Mouse (Mus musculus): ENCODE measurements around the gene Ephb1. TPM values are rescaled to one million over a fixed set of nuclear protein-coding genes. Genes with fewer than 3 reads are reported as not detected.

Ephb1 gene
- total RNA-seq, 2 experiments from 2014 or later, result 0.59 to 1.4 TPM

DNA sequence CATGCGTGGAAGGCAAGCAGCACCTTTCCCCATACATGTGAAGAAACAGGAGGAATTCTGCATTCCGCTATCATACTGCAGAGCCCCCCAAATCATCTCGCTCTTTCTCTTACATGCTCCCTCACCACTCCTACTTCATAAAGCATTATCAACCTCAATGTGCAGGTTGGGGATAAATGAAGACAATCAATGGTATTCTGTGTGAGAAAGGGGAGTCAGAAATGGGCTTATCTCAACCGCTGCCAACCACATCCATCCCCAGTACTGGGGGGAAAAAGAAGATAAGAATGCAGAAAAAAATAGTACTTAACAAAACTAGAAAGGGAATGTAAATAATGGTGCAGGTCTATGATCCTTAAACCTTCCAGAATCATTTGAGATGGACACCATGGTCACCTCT, 408.7 kb downstream of the Ephb1 start:
- intact Hi-C loops (cut with DNase I), result no loop called here
- no peak for DNase-seq

DNA sequence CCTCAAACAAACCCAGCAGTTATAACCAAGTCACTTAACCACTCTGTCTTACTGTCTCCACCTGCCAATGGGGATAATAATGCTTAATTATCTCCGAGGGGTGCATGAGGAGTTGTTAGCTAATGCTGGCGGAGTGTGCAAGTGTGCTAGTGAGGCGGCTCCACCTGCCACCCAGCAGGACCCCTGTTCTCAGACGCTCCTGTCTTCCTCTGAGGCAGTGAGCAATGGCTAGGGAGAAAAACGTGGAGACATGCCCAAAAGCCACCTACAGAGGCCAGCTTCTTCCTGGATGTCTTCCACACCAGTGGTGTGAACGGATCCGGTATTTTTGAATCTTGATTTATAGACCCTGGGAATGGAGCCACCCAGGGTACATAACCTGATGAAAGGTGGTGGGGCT, 409.2 kb downstream of the Ephb1 start:
- peak in 1 of 2 experiments; percentile 5 for DNase-seq
- intact Hi-C loops (cut with DNase I), result no loop called here

GRCm38 (mm10) chr9:101942058-101942669, 412.3 kb downstream of the Ephb1 start:
- no peak for DNase-seq
- intact Hi-C loops (cut with DNase I), result no loop called here

DNA sequence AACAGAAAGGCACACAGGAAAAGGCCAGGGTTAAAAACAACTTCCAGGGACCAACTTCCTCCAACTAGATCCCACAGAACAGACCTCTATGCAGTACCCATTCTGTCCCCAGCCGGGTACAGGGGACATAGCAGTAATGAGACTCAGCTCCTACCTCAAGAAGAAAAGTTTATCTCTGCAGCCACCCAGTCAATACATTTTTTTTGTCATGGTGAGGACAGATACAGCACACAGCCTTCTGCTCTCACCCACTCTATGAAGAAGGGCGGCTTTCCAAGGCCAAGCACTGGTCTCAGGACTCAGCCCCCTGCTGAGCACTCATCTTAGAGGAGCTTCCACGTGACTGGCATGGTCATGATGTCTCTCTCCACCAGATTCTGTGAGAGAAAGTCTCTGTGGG, 414.3 kb downstream of the Ephb1 start:
- intact Hi-C loops (cut with DNase I), result no loop called here
- DNase-seq, result no peak

- intact Hi-C loops (cut with DNase I), result no loop called here
- DNase-seq, result no peak
These were observed 415.5 kb downstream of the Ephb1 start for GRCm38 (mm10) chr9:101939006-101939405.

- DNase-seq, result no peak
- intact Hi-C loops (cut with DNase I), result no loop called here
These were observed 416.4 kb downstream of the Ephb1 start for GRCm38 (mm10) chr9:101938066-101938465.

DNA sequence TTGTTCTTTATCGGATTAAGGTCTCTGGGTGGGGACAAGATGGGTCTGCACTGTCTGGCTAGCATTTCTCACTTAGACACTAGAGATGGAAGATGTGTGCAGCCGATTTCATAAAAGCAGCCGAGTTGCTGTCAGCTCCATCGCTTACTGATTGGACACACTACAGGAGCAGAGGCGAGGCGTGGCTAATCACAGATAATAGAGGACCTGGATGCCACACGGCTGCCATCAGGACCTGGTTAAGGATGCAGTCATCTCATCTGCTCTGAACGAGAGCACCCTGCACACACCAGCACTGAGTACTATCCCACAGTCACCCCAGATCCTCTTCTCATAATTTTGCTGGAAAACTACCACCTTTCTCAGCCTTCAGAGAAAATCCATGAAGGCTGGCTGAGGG, 419.6 kb downstream of the Ephb1 start:
- intact Hi-C loops (cut with DNase I), result no loop called here
- DNase-seq, result no peak

DNA sequence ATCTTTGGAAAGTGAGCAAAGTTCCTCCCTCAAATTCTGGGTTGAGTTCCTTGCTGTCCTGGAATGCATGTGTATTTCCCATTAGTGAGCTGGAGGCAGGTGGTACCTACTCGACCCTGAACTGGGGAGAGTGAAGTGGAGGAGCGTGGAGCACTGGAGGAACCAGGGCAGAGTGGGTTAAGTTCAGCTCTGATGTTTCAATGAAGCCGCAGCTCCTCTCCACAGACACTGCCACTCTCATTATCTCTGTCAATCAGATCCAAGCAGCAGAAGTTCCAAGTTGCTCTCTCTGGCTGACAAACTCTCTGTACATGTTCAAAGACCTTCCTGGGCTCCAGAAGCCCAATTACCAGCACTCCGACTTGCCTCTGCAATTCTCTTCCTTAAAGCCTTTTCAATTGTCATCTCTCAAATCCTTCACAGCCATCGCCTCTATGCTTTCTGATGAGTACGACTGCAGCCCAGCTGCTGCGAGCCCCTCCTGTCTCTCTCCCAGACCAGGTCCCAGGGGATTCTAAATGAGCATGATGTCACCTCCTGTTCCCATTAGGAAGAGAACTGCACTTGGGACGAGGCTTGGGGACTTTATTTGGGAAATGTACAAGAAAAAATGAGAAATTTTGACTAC, 420.4 kb downstream of the Ephb1 start:
- DNase-seq, result no peak
- intact Hi-C loops (cut with DNase I), result no loop called here

GRCm38 (mm10) chr9:101924829-101925228, 429.7 kb downstream of the Ephb1 start:
- no peak for DNase-seq
- intact Hi-C loops (cut with DNase I), result no loop called here

GRCm38 (mm10) chr9:101922846-101923245, 431.6 kb downstream of the Ephb1 start:
- intact Hi-C loops (cut with DNase I), result no loop called here
- DNase-seq, result no peak

DNA sequence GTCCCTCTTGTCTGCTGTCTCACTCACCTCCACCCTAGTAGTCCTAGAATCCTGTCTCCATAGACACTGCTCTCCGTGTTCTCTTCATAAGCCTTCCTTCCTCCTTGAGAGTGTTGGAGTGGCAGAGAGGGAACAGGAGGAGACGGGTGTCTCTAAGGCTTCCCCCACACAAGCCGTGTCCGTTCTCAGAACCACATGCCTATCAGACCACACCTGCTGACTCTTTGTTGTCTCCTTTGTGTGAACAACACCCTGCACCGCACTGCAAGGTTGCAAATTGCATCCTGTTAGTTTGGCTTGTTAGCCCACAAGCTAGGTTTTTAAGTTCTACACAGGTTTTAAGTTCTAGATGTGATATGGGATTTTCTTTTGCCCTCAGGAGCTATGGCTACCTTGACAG, 435.2 kb downstream of the Ephb1 start:
- DNase-seq, result no peak
- intact Hi-C loops (cut with DNase I), result no loop called here

GRCm38 (mm10) chr9:101918771-101919170, 435.7 kb downstream of the Ephb1 start:
- intact Hi-C loops (cut with DNase I), result no loop called here
- DNase-seq, result no peak

GRCm38 (mm10) chr9:101915082-101915481, 439.4 kb downstream of the Ephb1 start:
- DNase-seq, result no peak
- intact Hi-C loops (cut with DNase I), result no loop called here

DNA sequence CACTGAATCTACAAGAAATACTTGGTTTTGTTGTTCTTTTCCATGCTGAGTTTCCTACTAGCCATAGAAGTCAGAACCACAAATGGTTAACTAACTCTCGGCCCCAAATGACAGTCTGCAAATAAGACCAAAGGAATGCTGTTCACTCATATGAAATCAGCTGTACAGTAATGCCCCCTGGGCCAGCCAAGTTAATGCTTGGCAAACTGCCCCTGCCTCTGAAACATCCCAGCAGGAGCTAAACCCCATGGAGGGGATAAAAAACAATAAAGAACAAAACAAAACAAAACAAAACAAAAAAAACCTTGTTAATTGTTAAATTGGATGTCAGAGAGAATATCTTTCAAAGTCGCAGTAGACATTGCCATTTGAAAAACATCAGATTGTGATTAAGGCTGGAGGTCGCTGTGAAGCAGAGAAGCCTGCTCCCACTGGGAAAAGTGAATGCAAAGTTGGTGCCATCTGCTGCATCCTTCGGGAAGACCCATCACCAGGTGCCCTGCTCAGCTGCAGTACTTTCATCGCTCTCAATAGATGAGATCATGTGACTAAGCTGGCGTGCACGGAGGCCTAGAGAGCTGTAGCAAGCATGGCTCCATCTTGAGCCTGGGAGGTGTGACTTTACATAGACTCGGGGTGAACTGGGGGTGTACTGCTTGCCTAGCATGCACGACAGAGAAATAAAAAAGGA, 443.2 kb downstream of the Ephb1 start:
- intact Hi-C loops (cut with DNase I), result no loop called here
- no peak for DNase-seq

DNA sequence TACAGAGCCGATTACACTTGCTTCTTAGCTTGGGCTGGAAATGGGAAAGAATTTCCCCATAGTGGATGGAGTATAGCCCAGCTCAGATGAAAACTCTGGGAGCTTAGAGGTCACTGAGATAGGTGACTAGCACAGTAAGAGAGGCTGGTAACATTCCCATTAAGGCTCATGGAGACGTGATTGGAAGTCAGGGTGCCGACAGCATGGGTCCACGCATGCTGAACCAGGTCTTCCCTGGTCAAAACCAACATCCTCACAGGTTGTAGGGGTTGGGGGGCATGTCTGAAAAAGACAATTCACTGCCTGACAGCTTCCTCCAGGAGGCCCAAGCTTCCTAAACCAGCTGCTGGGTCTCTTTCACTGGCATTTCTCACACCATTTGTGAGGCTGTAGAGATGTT, 445.0 kb downstream of the Ephb1 start:
- intact Hi-C loops (cut with DNase I), result no loop called here

DNA sequence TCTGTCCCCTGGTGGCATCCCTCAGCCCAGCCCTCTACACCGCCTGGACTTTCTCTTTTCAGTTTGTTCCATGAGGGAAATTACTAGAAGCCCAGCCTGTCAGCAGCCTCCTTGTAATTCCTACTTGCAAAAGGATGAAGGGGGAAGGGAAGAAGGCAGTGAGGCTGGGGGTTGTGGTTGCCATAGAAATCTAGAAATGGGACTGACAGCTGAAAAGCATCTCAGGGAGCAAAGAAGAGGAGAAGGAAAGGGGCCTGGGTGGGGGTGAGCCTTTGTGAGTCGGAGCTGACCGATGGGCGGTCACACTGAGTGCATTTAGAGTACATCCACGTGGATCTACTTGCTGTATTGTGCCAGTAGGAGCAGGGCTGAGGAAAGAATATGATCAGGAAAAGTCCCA, 445.6 kb downstream of the Ephb1 start:
- no peak for DNase-seq
- intact Hi-C loops (cut with DNase I), result no loop called here

More for the DNA sequence above, 445.0 kb downstream of the Ephb1 start:
- DNase-seq, result no peak

- intact Hi-C loops (cut with DNase I), result no loop called here
- no peak for DNase-seq
These were observed 446.7 kb downstream of the Ephb1 start for GRCm38 (mm10) chr9:101907747-101908255.

DNA sequence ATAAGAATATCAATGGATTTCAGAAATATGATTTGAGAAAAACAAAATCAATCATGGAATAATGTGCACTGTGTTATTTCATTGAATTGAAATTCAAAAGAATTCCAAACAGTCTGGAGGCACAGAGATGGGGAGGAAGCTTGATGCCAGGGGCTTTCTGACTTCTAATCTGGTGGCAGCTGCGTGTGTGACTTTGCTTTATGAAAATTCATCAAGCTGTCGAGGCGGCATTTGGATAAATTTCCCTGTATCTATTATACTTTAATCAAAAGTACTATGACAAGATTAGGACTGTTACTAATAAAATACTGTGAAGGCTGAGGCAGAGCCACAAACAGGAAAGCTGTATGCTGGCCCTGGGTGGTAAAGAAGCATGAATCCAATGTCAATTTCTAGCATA, 451.1 kb downstream of the Ephb1 start:
- intact Hi-C loops (cut with DNase I), result no loop called here
- DNase-seq, result no peak

GRCm38 (mm10) chr9:101897851-101898250, 456.6 kb downstream of the Ephb1 start:
- no peak for DNase-seq
- intact Hi-C loops (cut with DNase I), result no loop called here

DNA sequence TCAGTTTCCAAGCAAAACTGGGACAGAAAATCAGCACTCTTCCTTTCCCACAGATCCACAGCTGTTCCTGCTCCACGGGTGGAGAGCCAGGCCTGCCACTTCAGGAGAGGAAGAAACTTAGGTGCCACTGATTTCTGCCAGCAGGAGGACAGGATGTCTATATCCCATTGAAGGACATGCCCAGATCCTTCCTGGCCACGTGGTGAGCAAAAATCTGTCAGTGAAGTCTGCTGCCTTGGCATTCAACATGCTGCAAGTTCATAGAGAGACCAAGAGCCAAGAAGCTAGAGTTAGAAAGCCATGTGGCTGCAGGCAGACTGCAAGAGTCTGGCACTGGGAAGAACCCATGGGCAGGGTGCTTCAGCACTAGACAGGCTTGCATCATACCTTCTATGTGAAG, 471.2 kb downstream of the Ephb1 start:
- DNase-seq, result no peak
- intact Hi-C loops (cut with DNase I), result no loop called here

GRCm38 (mm10) chr9:101877109-101877987, 477.1 kb downstream of the Ephb1 start:
- intact Hi-C loops (cut with DNase I), result no loop called here

More at GRCm38 (mm10) chr9:101877109-101877987, 477.1 kb downstream of the Ephb1 start:
- no peak for DNase-seq
